Comparison of ENCODE assay signal across 8 mouse cellular contexts in the genomic region with DNA sequence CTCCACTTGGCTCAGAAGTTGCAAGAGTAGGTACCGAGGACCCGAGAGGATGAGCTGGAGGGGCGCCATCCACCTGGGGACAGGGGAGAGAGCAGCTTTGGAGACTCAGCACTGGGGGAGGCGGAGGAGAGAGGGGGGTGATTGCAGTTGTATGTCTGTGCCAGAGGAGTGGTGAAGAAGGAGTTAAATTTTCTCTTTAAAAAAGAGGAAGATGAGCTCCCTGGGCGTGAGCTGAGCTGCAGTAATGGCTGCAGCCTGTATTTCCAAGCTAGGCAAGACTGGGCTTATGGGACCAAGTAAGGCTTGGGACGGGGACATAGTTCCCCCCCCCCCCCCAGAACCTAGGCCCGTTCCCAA. TPM values are rescaled to one million over a fixed set of nuclear protein-coding genes. Genes with fewer than 3 reads are reported as not detected.
DNase-seq lines count a peak whose midpoint lies in the region; ATAC-seq and TF ChIP-seq lines count a peak whose summit lies in the region.

No protein-coding gene starts in this region.

- 1% methylated on average over 7 of the region's 7 CpGs for WGBS in neural tube, embryonic 11.5 days
- WGBS in forebrain, embryonic 11.5 days = 0% methylated on average over 7 of the region's 7 CpGs
- 7% methylated on average over 7 of the region's 7 CpGs for WGBS in liver, embryonic 11.5 days
- 26% methylated on average over 7 of the region's 7 CpGs for WGBS in small intestine, adult 2 months

- peaks cover 5% of the 10 kb centered on the region; the same call in 1 of the 2 replicates for H3K27me3 ChIP-seq in neural tube, embryonic 11.5 days (ENCODE audit: control insufficient read depth, insufficient read depth, low read length)
- no peaks in the 10 kb centered on the region for H3K27me3 ChIP-seq in forebrain, embryonic 11.5 days (ENCODE audit: control insufficient read depth, insufficient read depth, low read length)
- no peaks in the 10 kb centered on the region; the same call in 1 of the 2 replicates for H3K27me3 ChIP-seq in liver, embryonic 11.5 days (replicated peaks; ENCODE audit: control insufficient read depth, insufficient read depth, low read length)
- no peaks in the 10 kb centered on the region for H3K27me3 ChIP-seq in small intestine, adult 2 months (ENCODE audit: control insufficient read depth, insufficient read depth, low read length)

- peak overlapping the region; percentile 92 for H3K4me2 ChIP-seq in neural tube, embryonic 11.5 days (ENCODE audit: low read depth)
- peak overlapping the region; percentile 86 for H3K4me2 ChIP-seq in forebrain, embryonic 11.5 days (ENCODE audit: low read depth, low read length, severe bottlenecking)
- H3K4me2 ChIP-seq in liver, embryonic 11.5 days = peak overlapping the region; percentile 95

- peak overlapping the region; percentile 90 for H3K4me3 ChIP-seq in neural tube, embryonic 11.5 days (ENCODE audit: low read depth, low read length)
- H3K4me3 ChIP-seq in forebrain, embryonic 11.5 days (ENCODE audit: low read depth, low read length) = peak overlapping the region; percentile 93
- H3K4me3 ChIP-seq in liver, embryonic 11.5 days (ENCODE audit: low read depth, low read length) = peak overlapping the region; percentile 89
- H3K4me3 ChIP-seq in small intestine, adult 2 months (ENCODE audit: low read depth, low read length) = peak overlapping the region; percentile 72

- no peaks in the 10 kb centered on the region for H3K9me3 ChIP-seq in neural tube, embryonic 11.5 days (ENCODE audit: control insufficient read depth, low read length)
- no peaks in the 10 kb centered on the region for H3K9me3 ChIP-seq in forebrain, embryonic 11.5 days (ENCODE audit: control insufficient read depth, low read length)
- no peaks in the 10 kb centered on the region for H3K9me3 ChIP-seq in liver, embryonic 11.5 days (ENCODE audit: control insufficient read depth, low read length)

- DNase-seq in neural tube, embryonic 11.5 days (ENCODE audit: low spot score) = no peak
- no peak for DNase-seq in neural tube, embryonic 10.5 days (ENCODE audit: extremely low spot score, low spot score)
- DNase-seq in forebrain, embryonic 11.5 days (ENCODE audit: low spot score) = no peak
- DNase-seq in liver, embryonic 11.5 days (ENCODE audit: low spot score) = no peak
- no peak for DNase-seq in ovary, postnatal 36 days (ENCODE audit: low spot score)
- DNase-seq in frontal cortex, adult 2 months (ENCODE audit: extremely low spot score in 1 of 2, low spot score in 1 of 2) = no peak

- H3K4me1 ChIP-seq in neural tube, embryonic 11.5 days (ENCODE audit: control insufficient read depth, insufficient read depth, low read length) = peaks cover 8% of the 10 kb centered on the region
- peaks cover 7% of the 10 kb centered on the region; the same call in 1 of the 2 replicates for H3K4me1 ChIP-seq in forebrain, embryonic 11.5 days (replicated peaks; ENCODE audit: control insufficient read depth, insufficient read depth, low read length)
- H3K4me1 ChIP-seq in liver, embryonic 11.5 days (replicated peaks; ENCODE audit: control insufficient read depth, insufficient read depth, low read length) = peaks cover 17% of the 10 kb centered on the region
- H3K4me1 ChIP-seq in small intestine, adult 2 months (ENCODE audit: control insufficient read depth, insufficient read depth, insufficient read length, low read length) = peaks cover 20% of the 10 kb centered on the region; the same call in 1 of the 2 replicates

- no peak for TF ChIP-seq POLR2A in small intestine, adult 2 months (IDR thresholded peaks at IDR 0.05; ENCODE audit: low read depth, low read length)

- TF ChIP-seq CTCF in small intestine, adult 2 months (IDR thresholded peaks at IDR 0.05; ENCODE audit: extremely low read depth, insufficient read length, insufficient replicate concordance, low read depth, low read length) = no peak

- peak overlapping the region; percentile 92 for H3K9ac ChIP-seq in neural tube, embryonic 11.5 days (ENCODE audit: low read length)
- H3K9ac ChIP-seq in forebrain, embryonic 11.5 days (ENCODE audit: low read length) = peak overlapping the region; percentile 95
- H3K9ac ChIP-seq in liver, embryonic 11.5 days (ENCODE audit: low read depth, low read length) = peak overlapping the region; percentile 91

- ATAC-seq in neural tube, embryonic 11.5 days (ENCODE audit: insufficient read depth, low FRiP score, low TSS enrichment) = no peak
- ATAC-seq in forebrain, embryonic 11.5 days (replicated peaks; ENCODE audit: low FRiP score) = no peak
- no peak; the same call in 1 of the 2 replicates for ATAC-seq in liver, embryonic 11.5 days (replicated peaks; ENCODE audit: low FRiP score)
- no peak for ATAC-seq in cerebellum, adult (ENCODE audit: insufficient number of reproducible peaks, low FRiP score, low TSS enrichment)

- H3K27ac ChIP-seq in neural tube, embryonic 11.5 days (ENCODE audit: low read depth, low read length) = no peak overlapping the region
- no peak overlapping the region for H3K27ac ChIP-seq in forebrain, embryonic 11.5 days (ENCODE audit: low read depth, low read length)
- H3K27ac ChIP-seq in liver, embryonic 11.5 days (ENCODE audit: low read depth, low read length) = peak overlapping the region; percentile 84; the same call in 1 of the 2 replicates
- peak overlapping the region; percentile 79 for H3K27ac ChIP-seq in small intestine, adult 2 months (ENCODE audit: insufficient read depth, low read depth, low read length)

- no peaks in the 10 kb centered on the region for H3K36me3 ChIP-seq in neural tube, embryonic 11.5 days (ENCODE audit: control insufficient read depth, insufficient read depth, low read length)
- H3K36me3 ChIP-seq in forebrain, embryonic 11.5 days (ENCODE audit: control insufficient read depth, insufficient read depth, low read length) = no peaks in the 10 kb centered on the region
- peaks cover 4% of the 10 kb centered on the region; the same call in 1 of the 2 replicates for H3K36me3 ChIP-seq in liver, embryonic 11.5 days (ENCODE audit: control insufficient read depth, insufficient read depth, low read length)
- peaks cover 5% of the 10 kb centered on the region for H3K36me3 ChIP-seq in small intestine, adult 2 months (ENCODE audit: control insufficient read depth, insufficient read depth, low read length)

RNA-seq across cellular contexts. Expression of gene Arl8a, which starts 1.1 kb away (rescaled TPM):
- 104 and 111 TPM in 2 replicates for polyA plus RNA-seq in neural tube, embryonic 11.5 days (2014; fragmentation: Nextera tagmentation; extraction: Ambion mirVana)
- polyA plus RNA-seq in forebrain, embryonic 11.5 days (2014; fragmentation: Nextera tagmentation; extraction: Ambion mirVana) = 67.9 and 73.5 TPM in 2 replicates
- 25.0 and 28.7 TPM in 2 replicates for polyA plus RNA-seq in liver, embryonic 11.5 days (2014; fragmentation: Nextera tagmentation; extraction: Ambion mirVana)
- 31.0 and 82.9 TPM in 2 replicates for polyA plus RNA-seq in small intestine, adult 2 months (2012; rRNA removed)
- polyA plus RNA-seq in frontal cortex, adult 2 months (2012; rRNA removed) = 337 and 341 TPM in 2 replicates

RNA-seq across cellular contexts. Expression of gene Ptpn7, which starts 15.2 kb away (rescaled TPM):
- polyA plus RNA-seq in neural tube, embryonic 11.5 days (2014; fragmentation: Nextera tagmentation; extraction: Ambion mirVana) = 1.6 and 1.7 TPM in 2 replicates
- 1.8 TPM in 2 replicates for polyA plus RNA-seq in forebrain, embryonic 11.5 days (2014; fragmentation: Nextera tagmentation; extraction: Ambion mirVana)
- polyA plus RNA-seq in liver, embryonic 11.5 days (2014; fragmentation: Nextera tagmentation; extraction: Ambion mirVana) = 42.1 and 43.0 TPM in 2 replicates
- 3.9 and 5.4 TPM in 2 replicates for polyA plus RNA-seq in small intestine, adult 2 months (2012; rRNA removed)
- polyA plus RNA-seq in frontal cortex, adult 2 months (2012; rRNA removed) = 0.19 and 0.20 TPM in 2 replicates

RNA-seq across cellular contexts. Expression of gene Gpr37l1, which starts 19.8 kb away (rescaled TPM):
- polyA plus RNA-seq in neural tube, embryonic 11.5 days (2014; fragmentation: Nextera tagmentation; extraction: Ambion mirVana) = not detected in 2 replicates
- polyA plus RNA-seq in forebrain, embryonic 11.5 days (2014; fragmentation: Nextera tagmentation; extraction: Ambion mirVana) = not detected in 2 replicates
- not detected in 2 replicates for polyA plus RNA-seq in liver, embryonic 11.5 days (2014; fragmentation: Nextera tagmentation; extraction: Ambion mirVana)
- polyA plus RNA-seq in small intestine, adult 2 months (2012; rRNA removed) = 1.9 and 2.2 TPM in 2 replicates
- polyA plus RNA-seq in frontal cortex, adult 2 months (2012; rRNA removed) = 265 and 291 TPM in 2 replicates

RNA-seq across cellular contexts. Expression of gene Lgr6, which starts 42.6 kb away (rescaled TPM):
- polyA plus RNA-seq in neural tube, embryonic 11.5 days (2014; fragmentation: Nextera tagmentation; extraction: Ambion mirVana) = 0.41 and 0.52 TPM in 2 replicates
- 0.17 and 0.32 TPM in 2 replicates for polyA plus RNA-seq in forebrain, embryonic 11.5 days (2014; fragmentation: Nextera tagmentation; extraction: Ambion mirVana)
- 0.48 and 0.70 TPM in 2 replicates for polyA plus RNA-seq in liver, embryonic 11.5 days (2014; fragmentation: Nextera tagmentation; extraction: Ambion mirVana)
- 0.06 and 0.17 TPM in 2 replicates for polyA plus RNA-seq in small intestine, adult 2 months (2012; rRNA removed)
- polyA plus RNA-seq in frontal cortex, adult 2 months (2012; rRNA removed) = 19.1 and 21.3 TPM in 2 replicates

Comparison
In these comparisons a context has a peak if more than half of its experiments do, and no peak if none do; other contexts are left out.
1. H3K27ac ChIP-seq: peak in liver, embryonic 11.5 days (single experiment) and small intestine, adult 2 months (single experiment); none in neural tube, embryonic 11.5 days (single experiment) and forebrain, embryonic 11.5 days (single experiment).
2. RNA of gene Gpr37l1, which starts 19.8 kb away (polyA plus RNA-seq): 265 to 291 TPM in frontal cortex, adult 2 months; 1.9 to 2.2 TPM in small intestine, adult 2 months, not detected in neural tube, embryonic 11.5 days, not detected in forebrain, embryonic 11.5 days and not detected in liver, embryonic 11.5 days; every median in the first group is over 10 times any median in the second.
3. Peak in every context shown above with its lines, with median percentiles within 50 percentile points of each other: H3K4me2 ChIP-seq, H3K4me3 ChIP-seq and H3K9ac ChIP-seq.